16 mouse cellular contexts compared by ENCODE assay signal in genomic region chr8:124495676-124496075, GRCm38 (mm10). TPM values are rescaled to one million over a fixed set of nuclear protein-coding genes. Genes with fewer than 3 reads are reported as not detected.
DNase-seq lines count a peak whose midpoint lies in the region; ATAC-seq and TF ChIP-seq lines count a peak whose summit lies in the region.
"Had no signal": no experiment of that assay in that cellular context is flagged by ENCODE, and none has a peak within 500 bp of the region (broad histone marks: within the 10 kb centered on the region; RNA-seq: fewer than 3 reads in every experiment).

No protein-coding gene starts in this region.

- no peak overlapping the region for H3K9ac ChIP-seq in midbrain, postnatal 0 days (replicated peaks; ENCODE audit: low read length, poor library complexity, severe bottlenecking)
- no peak overlapping the region for H3K9ac ChIP-seq in midbrain, embryonic 11.5 days (ENCODE audit: low read length)
- no peak overlapping the region for H3K9ac ChIP-seq in limb, embryonic 15.5 days
- H3K9ac ChIP-seq in heart, embryonic 12.5 days, result no peak overlapping the region
- H3K9ac ChIP-seq: forebrain, embryonic 15.5 days; heart, embryonic 13.5 days; liver, embryonic 15.5 days; midbrain, embryonic 13.5 days had no signal

- H3K4me2 ChIP-seq in midbrain, postnatal 0 days (ENCODE audit: low read depth, low read length, poor library complexity, severe bottlenecking), result no peak overlapping the region
- no peak overlapping the region for H3K4me2 ChIP-seq in midbrain, embryonic 11.5 days
- H3K4me2 ChIP-seq in limb, embryonic 15.5 days, result no peak overlapping the region
- no peak overlapping the region for H3K4me2 ChIP-seq in heart, embryonic 12.5 days
- H3K4me2 ChIP-seq: forebrain, embryonic 15.5 days; heart, embryonic 13.5 days; liver, embryonic 15.5 days; midbrain, embryonic 13.5 days had no signal

- 87% methylated on average over 11 of the region's 11 CpGs for WGBS in midbrain, postnatal 0 days
- 87% methylated on average over 11 of the region's 11 CpGs for WGBS in midbrain, embryonic 11.5 days
- 53% methylated on average over 11 of the region's 11 CpGs for WGBS in limb, embryonic 15.5 days
- WGBS in heart, embryonic 12.5 days, result 79% methylated on average over 11 of the region's 11 CpGs

- no peaks in the 10 kb centered on the region for H3K36me3 ChIP-seq in midbrain, postnatal 0 days (ENCODE audit: insufficient read depth, low read length)
- H3K36me3 ChIP-seq in midbrain, embryonic 11.5 days (ENCODE audit: control insufficient read depth, insufficient read depth, low read length), result no peaks in the 10 kb centered on the region
- H3K36me3 ChIP-seq in limb, embryonic 15.5 days, result no peaks in the 10 kb centered on the region
- no peaks in the 10 kb centered on the region for H3K36me3 ChIP-seq in heart, embryonic 12.5 days
- H3K36me3 ChIP-seq: forebrain, embryonic 15.5 days; heart, embryonic 13.5 days; liver, embryonic 15.5 days; midbrain, embryonic 13.5 days had no signal

- H3K27ac ChIP-seq in midbrain, postnatal 0 days (ENCODE audit: low read depth, low read length), result no peak overlapping the region
- no peak overlapping the region for H3K27ac ChIP-seq in midbrain, embryonic 11.5 days (ENCODE audit: low read depth, low read length)
- H3K27ac ChIP-seq in limb, embryonic 15.5 days, result peak overlapping the region; percentile 81
- H3K27ac ChIP-seq in heart, embryonic 12.5 days (ENCODE audit: poor library complexity, severe bottlenecking), result no peak overlapping the region
- H3K27ac ChIP-seq: forebrain, embryonic 15.5 days; heart, embryonic 13.5 days; liver, embryonic 15.5 days; midbrain, embryonic 13.5 days had no signal

- no peak for ATAC-seq in midbrain, postnatal 0 days (ENCODE audit: low FRiP score)
- ATAC-seq in midbrain, embryonic 11.5 days (ENCODE audit: low FRiP score), result no peak
- peak; percentile 53; the same call in 1 of the 2 replicates for ATAC-seq in limb, embryonic 15.5 days (ENCODE audit: insufficient number of reproducible peaks, low FRiP score, low TSS enrichment, low read depth)
- no peak for ATAC-seq in heart, embryonic 12.5 days (ENCODE audit: insufficient number of reproducible peaks, low FRiP score)
- ATAC-seq: forebrain, embryonic 15.5 days; midbrain, embryonic 13.5 days had no signal

- DNase-seq in embryo, embryonic 10 days (ENCODE audit: low spot score), result peak; percentile 21
- no peak for DNase-seq in embryo, embryonic 9.5 days (ENCODE audit: extremely low spot score)
- peak; percentile 32 for DNase-seq in midbrain, postnatal 0 days (ENCODE audit: low spot score)
- DNase-seq in midbrain, embryonic 11.5 days (ENCODE audit: low spot score, missing footprints), result no peak
- DNase-seq in cerebellum, postnatal 14 days, result peak; percentile 72 to 79
- DNase-seq in right cerebral cortex, postnatal 36 days (ENCODE audit: low spot score in 2 of 2), result no peak
- DNase-seq: adrenal gland, postnatal 14 days; gastrocnemius, postnatal 36 days; kidney, adult 11 months had no signal

- no peak overlapping the region for H3K4me3 ChIP-seq in midbrain, postnatal 0 days (ENCODE audit: low read depth, low read length)
- H3K4me3 ChIP-seq in midbrain, embryonic 11.5 days (ENCODE audit: low read depth, low read length), result no peak overlapping the region
- H3K4me3 ChIP-seq in limb, embryonic 15.5 days, result no peak overlapping the region
- no peak overlapping the region for H3K4me3 ChIP-seq in heart, embryonic 12.5 days
- H3K4me3 ChIP-seq: forebrain, embryonic 15.5 days; heart, embryonic 13.5 days; liver, embryonic 15.5 days; midbrain, embryonic 13.5 days had no signal

- H3K27me3 ChIP-seq in midbrain, postnatal 0 days (ENCODE audit: insufficient read depth, low read length), result no peaks in the 10 kb centered on the region
- H3K27me3 ChIP-seq in midbrain, embryonic 11.5 days (ENCODE audit: control insufficient read depth, insufficient read depth, low read length), result no peaks in the 10 kb centered on the region
- H3K27me3 ChIP-seq in limb, embryonic 15.5 days, result no peaks in the 10 kb centered on the region
- 0 out of 2 replicates have a peak, but pooled peaks cover 3% of the 10 kb centered on the region for H3K27me3 ChIP-seq in heart, embryonic 12.5 days (replicated peaks)
- H3K27me3 ChIP-seq: forebrain, embryonic 15.5 days; heart, embryonic 13.5 days; liver, embryonic 15.5 days; midbrain, embryonic 13.5 days had no signal

- H3K9me3 ChIP-seq in midbrain, postnatal 0 days (ENCODE audit: low read length), result no peaks in the 10 kb centered on the region
- H3K9me3 ChIP-seq in midbrain, embryonic 11.5 days (ENCODE audit: control insufficient read depth, low read length), result no peaks in the 10 kb centered on the region
- no peaks in the 10 kb centered on the region for H3K9me3 ChIP-seq in limb, embryonic 15.5 days
- H3K9me3 ChIP-seq in heart, embryonic 12.5 days (replicated peaks), result no peaks in the 10 kb centered on the region
- H3K9me3 ChIP-seq: forebrain, embryonic 15.5 days; heart, embryonic 13.5 days; liver, embryonic 15.5 days; midbrain, embryonic 13.5 days had no signal

- TF ChIP-seq CTCF in midbrain, postnatal 0 days (IDR thresholded peaks at IDR 0.05), result no peak

- H3K4me1 ChIP-seq in midbrain, postnatal 0 days (ENCODE audit: insufficient read depth, low read length), result no peaks in the 10 kb centered on the region
- no peaks in the 10 kb centered on the region for H3K4me1 ChIP-seq in midbrain, embryonic 11.5 days (ENCODE audit: control insufficient read depth, insufficient read depth, low read length)
- H3K4me1 ChIP-seq in limb, embryonic 15.5 days, result peaks cover 22% of the 10 kb centered on the region; the same call in 1 of the 2 replicates
- H3K4me1 ChIP-seq in heart, embryonic 12.5 days (replicated peaks), result no peaks in the 10 kb centered on the region
- H3K4me1 ChIP-seq: forebrain, embryonic 15.5 days; heart, embryonic 13.5 days; liver, embryonic 15.5 days; midbrain, embryonic 13.5 days had no signal

RNA-seq across cellular contexts. Expression of gene Cog2, which starts 24.9 kb away (rescaled TPM):
- 26.2 and 26.7 TPM in 2 replicates for total RNA-seq in midbrain, postnatal 0 days (2014; rRNA removed)
- 15.8 and 18.8 TPM in 2 replicates for polyA plus RNA-seq in midbrain, postnatal 0 days (2015; fragmentation: Nextera tagmentation; extraction: Ambion mirVana)
- 40.9 and 42.1 TPM in 2 replicates for polyA plus RNA-seq in midbrain, embryonic 11.5 days (2014; fragmentation: Nextera tagmentation; extraction: Ambion mirVana)
- 38.8 and 41.0 TPM in 2 replicates for polyA plus RNA-seq in limb, embryonic 15.5 days (2015; fragmentation: Nextera tagmentation; extraction: Ambion mirVana)
- polyA plus RNA-seq in heart, embryonic 12.5 days (2016; fragmentation: Nextera tagmentation; extraction: Ambion mirVana), result 27.0 and 30.1 TPM in 2 replicates

RNA-seq across cellular contexts. Expression of gene Pgbd5, which starts 56.2 kb away (rescaled TPM):
- 61.1 and 77.0 TPM in 2 replicates for total RNA-seq in midbrain, postnatal 0 days (2014; rRNA removed)
- polyA plus RNA-seq in midbrain, postnatal 0 days (2015; fragmentation: Nextera tagmentation; extraction: Ambion mirVana), result 12.2 and 13.5 TPM in 2 replicates
- 3.8 and 4.5 TPM in 2 replicates for polyA plus RNA-seq in midbrain, embryonic 11.5 days (2014; fragmentation: Nextera tagmentation; extraction: Ambion mirVana)
- polyA plus RNA-seq in limb, embryonic 15.5 days (2015; fragmentation: Nextera tagmentation; extraction: Ambion mirVana), result 2.2 and 2.3 TPM in 2 replicates
- 2.5 and 2.6 TPM in 2 replicates for polyA plus RNA-seq in heart, embryonic 12.5 days (2016; fragmentation: Nextera tagmentation; extraction: Ambion mirVana)
- total RNA-seq: hematopoietic stem cell, adult 5-6 weeks had no signal

Comparison
In these comparisons a context has a peak if more than half of its experiments do, and no peak if none do; other contexts are left out.
1. DNase-seq: peak in embryo, embryonic 10 days (single experiment), midbrain, postnatal 0 days (single experiment) and cerebellum, postnatal 14 days (2 of 2); none in embryo, embryonic 9.5 days (single experiment), midbrain, embryonic 11.5 days (single experiment) and right cerebral cortex, postnatal 36 days (0 of 2).